Mouse (Mus musculus): Measurements from ENCODE around the gene 1700042G07Rik. TPM values are rescaled to one million over a fixed set of nuclear protein-coding genes. Genes with fewer than 3 reads are reported as not detected.
A peak's percentile ranks its signal among the peaks of the same experiment; 100 is the strongest.

1700042G07Rik gene
- polyA plus RNA-seq, 1 experiment = not detected

- Histone ChIP-seq H3K4me1 (ENCODE audit: control insufficient read depth, insufficient read depth, low read length) (no peaks in the 10 kb centered on the region), H3K4me3 (ENCODE audit: insufficient read depth, low read length) (peak overlapping the region; percentile 71), H3K27ac (ENCODE audit: insufficient read depth, low read length) (peak overlapping the region; percentile 88)
- peak; percentile 86 for TF ChIP-seq POLR2A (IDR thresholded peaks at IDR 0.05; ENCODE audit: low read depth, low read length)
- TF ChIP-seq CTCF (IDR thresholded peaks at IDR 0.05; ENCODE audit: borderline replicate concordance, insufficient read depth, low read length) = no peak
Measured at GRCm38 (mm10) chr4:116220780-116221139, 47.6 kb downstream of the 1700042G07Rik start.

GRCm38 (mm10) chr4:116221140-116221851, 48.1 kb downstream of the 1700042G07Rik start, which contains the start of gene Pik3r3:
Gene Pik3r3, plus strand, starts transcription at chr4:116221618.
- Histone ChIP-seq H3K4me1 (ENCODE audit: control insufficient read depth, insufficient read depth, low read length) (no peaks in the 10 kb centered on the region), H3K27ac (ENCODE audit: insufficient read depth, low read length) (peak within 1 kb of the TSS; percentile 96), H3K4me3 (ENCODE audit: insufficient read depth, low read length) (peak within 1 kb of the TSS; percentile 94)
- no peak for TF ChIP-seq CTCF (IDR thresholded peaks at IDR 0.05; ENCODE audit: borderline replicate concordance, insufficient read depth, low read length)
- TF ChIP-seq POLR2A (IDR thresholded peaks at IDR 0.05; ENCODE audit: low read depth, low read length) = peak; percentile 100

GRCm38 (mm10) chr4:116221996-116222842, 49.0 kb downstream of the 1700042G07Rik start:
- H3K4me3 ChIP-seq (ENCODE audit: insufficient read depth, low read length) = peak overlapping the region; percentile 94
- TF ChIP-seq CTCF (IDR thresholded peaks at IDR 0.05; ENCODE audit: borderline replicate concordance, insufficient read depth, low read length) = no peak
- 0 out of 2 replicates have a peak, but pooled peaks have one; percentile 35 for TF ChIP-seq POLR2A (IDR thresholded peaks at IDR 0.05; ENCODE audit: low read depth, low read length)
- H3K27ac ChIP-seq (ENCODE audit: insufficient read depth, low read length) = peak overlapping the region; percentile 96

GRCm38 (mm10) chr4:116222843-116223119, 49.6 kb downstream of the 1700042G07Rik start:
- peak overlapping the region; percentile 94 for H3K4me3 ChIP-seq (ENCODE audit: insufficient read depth, low read length)
- TF ChIP-seq CTCF (IDR thresholded peaks at IDR 0.05; ENCODE audit: borderline replicate concordance, insufficient read depth, low read length) = no peak
- TF ChIP-seq POLR2A (IDR thresholded peaks at IDR 0.05; ENCODE audit: low read depth, low read length) = no peak
- H3K27ac ChIP-seq (ENCODE audit: insufficient read depth, low read length) = no peak overlapping the region
- no peaks in the 10 kb centered on the region for H3K4me1 ChIP-seq (ENCODE audit: control insufficient read depth, insufficient read depth, low read length)

More at GRCm38 (mm10) chr4:116221996-116222842, 49.0 kb downstream of the 1700042G07Rik start:
- H3K4me1 ChIP-seq (ENCODE audit: control insufficient read depth, insufficient read depth, low read length) = no peaks in the 10 kb centered on the region

Other genes starting within 250 kb of the 1700042G07Rik start
- not detected in 2 replicates for gene Dmbx1, start 233.4 kb upstream of the 1700042G07Rik start, polyA plus RNA-seq (2011; ENCODE audit: insufficient read length, low read depth, missing spikeins)
- gene Faah, start 155.4 kb upstream of the 1700042G07Rik start, polyA plus RNA-seq (2011; ENCODE audit: insufficient read length, low read depth, missing spikeins) = not detected in 2 replicates
- gene Nsun4, start 119.5 kb upstream of the 1700042G07Rik start, polyA plus RNA-seq (2011; ENCODE audit: insufficient read length, low read depth, missing spikeins) = 13.0 and 17.6 TPM in 2 replicates
- gene Uqcrh, start 98.3 kb upstream of the 1700042G07Rik start, polyA plus RNA-seq (2011; ENCODE audit: insufficient read length, low read depth, missing spikeins) = 360 and 404 TPM in 2 replicates
- gene Lrrc41, start 98.1 kb upstream of the 1700042G07Rik start, polyA plus RNA-seq (2011; ENCODE audit: insufficient read length, low read depth, missing spikeins) = 71.6 and 81.9 TPM in 2 replicates
- 7.6 and 12.9 TPM in 2 replicates for gene Rad54l, start 49.7 kb upstream of the 1700042G07Rik start, polyA plus RNA-seq (2011; ENCODE audit: insufficient read length, low read depth, missing spikeins)
- gene Pomgnt1, start 49.5 kb upstream of the 1700042G07Rik start, polyA plus RNA-seq (2011; ENCODE audit: insufficient read length, low read depth, missing spikeins) = 49.5 and 54.4 TPM in 2 replicates
- gene Lurap1, start 22.0 kb upstream of the 1700042G07Rik start, polyA plus RNA-seq (2011; ENCODE audit: insufficient read length, low read depth, missing spikeins) = 2.5 TPM in 2 replicates
- not detected in 2 replicates for gene Tspan1, start 5.8 kb upstream of the 1700042G07Rik start, polyA plus RNA-seq (2011; ENCODE audit: insufficient read length, low read depth, missing spikeins)
- 0.62 and 2.7 TPM in 2 replicates for gene Gm49337, start within 50 bp of the 1700042G07Rik start, polyA plus RNA-seq (2011; ENCODE audit: insufficient read length, low read depth, missing spikeins)
- 31.6 and 31.9 TPM in 2 replicates for gene Pik3r3, start 48.2 kb downstream of the 1700042G07Rik start, polyA plus RNA-seq (2011; ENCODE audit: insufficient read length, low read depth, missing spikeins)